Mouse (Mus musculus): Measurements from ENCODE around the gene Golga4. TPM values are rescaled to one million over a fixed set of nuclear protein-coding genes. Genes with fewer than 3 reads are reported as not detected.

Gene Golga4
- polyA plus RNA-seq, 1 experiment from 2014 or later = 41.5 TPM

- WGBS = 92% methylated on average over 18 of the region's 18 CpGs
- Histone ChIP-seq H3K9ac (ENCODE audit: low read depth, low read length) (no peak overlapping the region), H3K4me2 (ENCODE audit: low read length) (no peak overlapping the region), H3K27ac (ENCODE audit: low read length) (no peak overlapping the region), H3K27me3 (ENCODE audit: control insufficient read depth, insufficient read depth, low read depth, low read length) (no peaks in the 10 kb centered on the region), H3K4me3 (ENCODE audit: low read depth, low read length) (no peak overlapping the region), H3K9me3 (replicated peaks; ENCODE audit: control insufficient read depth, low read length, poor library complexity, severe bottlenecking) (no peaks in the 10 kb centered on the region), H3K36me3 (ENCODE audit: control insufficient read depth, insufficient read depth, low read length) (peaks cover 28% of the 10 kb centered on the region), H3K4me1 (ENCODE audit: control insufficient read depth, insufficient read depth, low read length) (no peaks in the 10 kb centered on the region)
- ATAC-seq = no peak
Observed at GRCm38 (mm10) chr9:118527056-118527455, 21.0 kb downstream of the Golga4 start.

GRCm38 (mm10) chr9:118529783-118530182 is 23.7 kb downstream of the Golga4 start:
- Histone ChIP-seq H3K4me2 (ENCODE audit: low read length) (no peak overlapping the region), H3K9ac (ENCODE audit: low read depth, low read length) (no peak overlapping the region), H3K27ac (ENCODE audit: low read length) (no peak overlapping the region), H3K36me3 (ENCODE audit: control insufficient read depth, insufficient read depth, low read length) (peaks cover 38% of the 10 kb centered on the region), H3K4me1 (ENCODE audit: control insufficient read depth, insufficient read depth, low read length) (no peaks in the 10 kb centered on the region), H3K27me3 (ENCODE audit: control insufficient read depth, insufficient read depth, low read depth, low read length) (no peaks in the 10 kb centered on the region), H3K9me3 (replicated peaks; ENCODE audit: control insufficient read depth, low read length, poor library complexity, severe bottlenecking) (no peaks in the 10 kb centered on the region), H3K4me3 (ENCODE audit: low read depth, low read length) (no peak overlapping the region)
- WGBS = 90% methylated on average over 3 of the region's 3 CpGs
- ATAC-seq = no peak

DNA sequence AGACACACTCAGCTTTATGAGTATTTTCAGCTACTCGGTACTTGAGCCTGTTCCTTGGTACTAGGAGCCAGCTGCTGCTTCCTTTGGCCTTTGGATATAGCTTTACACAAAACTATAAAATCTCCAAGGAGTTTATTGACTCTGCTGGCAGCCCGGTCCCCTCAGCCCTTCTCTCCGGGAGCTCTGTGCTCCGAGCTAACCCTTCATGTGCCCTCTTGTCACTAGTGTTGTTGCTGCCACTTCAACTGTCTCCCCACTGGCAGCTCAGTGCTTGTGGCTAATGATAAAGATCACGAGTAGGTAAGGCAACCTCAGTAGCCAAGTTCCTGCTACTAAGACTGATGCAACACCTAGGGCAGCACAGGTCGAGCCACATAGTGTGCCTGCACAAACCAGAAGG is 24.6 kb downstream of the Golga4 start:
- no peak overlapping the region for H3K27ac ChIP-seq (ENCODE audit: low read length)
- 93% methylated on average over 6 of the region's 6 CpGs for WGBS

GRCm38 (mm10) chr9:118532516-118533205 is 26.6 kb downstream of the Golga4 start:
- WGBS = 94% methylated on average over 7 of the region's 7 CpGs
- Histone ChIP-seq H3K4me2 (ENCODE audit: low read length) (no peak overlapping the region), H3K9me3 (replicated peaks; ENCODE audit: control insufficient read depth, low read length, poor library complexity, severe bottlenecking) (no peaks in the 10 kb centered on the region)

More for the DNA sequence above, 24.6 kb downstream of the Golga4 start:
- peaks cover 41% of the 10 kb centered on the region for H3K36me3 ChIP-seq (ENCODE audit: control insufficient read depth, insufficient read depth, low read length)
- H3K4me3 ChIP-seq (ENCODE audit: low read depth, low read length) = no peak overlapping the region
- H3K9me3 ChIP-seq (replicated peaks; ENCODE audit: control insufficient read depth, low read length, poor library complexity, severe bottlenecking) = no peaks in the 10 kb centered on the region
- H3K4me2 ChIP-seq (ENCODE audit: low read length) = no peak overlapping the region
- no peaks in the 10 kb centered on the region for H3K27me3 ChIP-seq (ENCODE audit: control insufficient read depth, insufficient read depth, low read depth, low read length)
- ATAC-seq = no peak
- H3K4me1 ChIP-seq (ENCODE audit: control insufficient read depth, insufficient read depth, low read length) = no peaks in the 10 kb centered on the region
- H3K9ac ChIP-seq (ENCODE audit: low read depth, low read length) = no peak overlapping the region

DNA sequence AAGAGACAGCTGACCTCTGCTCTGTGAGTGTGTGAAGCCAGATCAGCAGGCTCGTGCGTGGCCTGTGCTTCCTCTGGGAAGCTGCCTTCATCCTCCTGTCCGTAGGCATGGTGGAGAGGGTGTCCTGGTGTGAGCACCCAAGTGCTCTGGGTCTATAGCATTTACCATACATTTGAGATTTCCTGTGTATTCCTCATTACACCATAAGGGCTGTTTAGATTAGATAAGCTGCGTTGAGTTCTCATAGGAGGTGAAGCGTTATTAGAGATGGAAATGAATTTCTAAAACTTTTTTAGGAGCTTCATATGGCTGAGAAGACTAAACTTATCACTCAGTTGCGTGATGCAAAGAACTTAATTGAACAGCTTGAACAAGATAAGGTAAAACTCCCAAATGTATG is 30.9 kb downstream of the Golga4 start:
- Histone ChIP-seq H3K36me3 (ENCODE audit: control insufficient read depth, insufficient read depth, low read length) (peaks cover 36% of the 10 kb centered on the region), H3K4me3 (ENCODE audit: low read depth, low read length) (no peak overlapping the region), H3K4me1 (ENCODE audit: control insufficient read depth, insufficient read depth, low read length) (no peaks in the 10 kb centered on the region), H3K9ac (ENCODE audit: low read depth, low read length) (no peak overlapping the region), H3K27me3 (ENCODE audit: control insufficient read depth, insufficient read depth, low read depth, low read length) (no peaks in the 10 kb centered on the region), H3K9me3 (replicated peaks; ENCODE audit: control insufficient read depth, low read length, poor library complexity, severe bottlenecking) (no peaks in the 10 kb centered on the region), H3K4me2 (ENCODE audit: low read length) (no peak overlapping the region), H3K27ac (ENCODE audit: low read length) (no peak overlapping the region)
- no peak for ATAC-seq
- WGBS = 95% methylated on average over 6 of the region's 6 CpGs

More at GRCm38 (mm10) chr9:118532516-118533205, 26.6 kb downstream of the Golga4 start:
- H3K27ac ChIP-seq (ENCODE audit: low read length) = no peak overlapping the region
- no peaks in the 10 kb centered on the region for H3K27me3 ChIP-seq (ENCODE audit: control insufficient read depth, insufficient read depth, low read depth, low read length)
- no peak overlapping the region for H3K4me3 ChIP-seq (ENCODE audit: low read depth, low read length)
- peaks cover 40% of the 10 kb centered on the region for H3K36me3 ChIP-seq (ENCODE audit: control insufficient read depth, insufficient read depth, low read length)
- no peak for ATAC-seq
- no peaks in the 10 kb centered on the region for H3K4me1 ChIP-seq (ENCODE audit: control insufficient read depth, insufficient read depth, low read length)
- H3K9ac ChIP-seq (ENCODE audit: low read depth, low read length) = no peak overlapping the region

- Histone ChIP-seq H3K4me2 (ENCODE audit: low read length) (no peak overlapping the region), H3K27me3 (ENCODE audit: control insufficient read depth, insufficient read depth, low read depth, low read length) (no peaks in the 10 kb centered on the region), H3K4me1 (ENCODE audit: control insufficient read depth, insufficient read depth, low read length) (no peaks in the 10 kb centered on the region), H3K36me3 (ENCODE audit: control insufficient read depth, insufficient read depth, low read length) (peaks cover 33% of the 10 kb centered on the region), H3K9ac (ENCODE audit: low read depth, low read length) (no peak overlapping the region), H3K4me3 (ENCODE audit: low read depth, low read length) (no peak overlapping the region), H3K27ac (ENCODE audit: low read length) (no peak overlapping the region), H3K9me3 (replicated peaks; ENCODE audit: control insufficient read depth, low read length, poor library complexity, severe bottlenecking) (no peaks in the 10 kb centered on the region)
- ATAC-seq = no peak
- 85% methylated on average over 9 of the region's 9 CpGs for WGBS
Observed at GRCm38 (mm10) chr9:118537463-118538339, 31.6 kb downstream of the Golga4 start.

- no peak for ATAC-seq
- no peaks in the 10 kb centered on the region for H3K4me1 ChIP-seq (ENCODE audit: control insufficient read depth, insufficient read depth, low read length)
- H3K36me3 ChIP-seq (ENCODE audit: control insufficient read depth, insufficient read depth, low read length) = peaks cover 18% of the 10 kb centered on the region
- no peak overlapping the region for H3K4me2 ChIP-seq (ENCODE audit: low read length)
- H3K4me3 ChIP-seq (ENCODE audit: low read depth, low read length) = no peak overlapping the region
- no peak overlapping the region for H3K9ac ChIP-seq (ENCODE audit: low read depth, low read length)
- no peaks in the 10 kb centered on the region for H3K9me3 ChIP-seq (replicated peaks; ENCODE audit: control insufficient read depth, low read length, poor library complexity, severe bottlenecking)
- no peak overlapping the region for H3K27ac ChIP-seq (ENCODE audit: low read length)
- WGBS = 91% methylated on average over 8 of the region's 8 CpGs
- H3K27me3 ChIP-seq (ENCODE audit: control insufficient read depth, insufficient read depth, low read depth, low read length) = no peaks in the 10 kb centered on the region
Observed at GRCm38 (mm10) chr9:118541851-118542250, 35.8 kb downstream of the Golga4 start.

DNA sequence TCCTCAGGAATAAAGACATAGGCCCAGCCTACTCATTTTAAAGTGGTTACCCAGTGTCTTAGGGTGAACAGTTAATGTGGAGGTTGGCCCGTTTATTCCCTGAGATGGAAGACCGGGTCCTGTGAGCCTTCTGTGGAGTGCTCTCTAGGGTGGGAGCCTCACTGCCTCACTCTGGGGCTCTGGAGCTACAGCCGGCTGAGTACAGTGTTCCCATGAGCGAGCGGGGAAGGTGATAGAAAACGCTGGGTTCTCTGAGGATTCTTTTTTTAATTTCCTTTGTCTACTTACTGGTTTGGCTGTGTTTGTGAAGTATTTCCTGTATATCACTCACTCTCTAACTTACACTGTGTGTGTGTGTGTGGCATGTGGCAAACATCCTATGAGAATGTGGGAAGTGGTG is 39.1 kb downstream of the Golga4 start:
- H3K4me1 ChIP-seq (ENCODE audit: control insufficient read depth, insufficient read depth, low read length) = no peaks in the 10 kb centered on the region
- WGBS = 82% methylated on average over 6 of the region's 6 CpGs
- ATAC-seq = no peak
- no peak overlapping the region for H3K27ac ChIP-seq (ENCODE audit: low read length)
- H3K4me2 ChIP-seq (ENCODE audit: low read length) = no peak overlapping the region
- H3K27me3 ChIP-seq (ENCODE audit: control insufficient read depth, insufficient read depth, low read depth, low read length) = no peaks in the 10 kb centered on the region
- H3K9me3 ChIP-seq (replicated peaks; ENCODE audit: control insufficient read depth, low read length, poor library complexity, severe bottlenecking) = no peaks in the 10 kb centered on the region
- H3K9ac ChIP-seq (ENCODE audit: low read depth, low read length) = no peak overlapping the region
- H3K36me3 ChIP-seq (ENCODE audit: control insufficient read depth, insufficient read depth, low read length) = peaks cover 18% of the 10 kb centered on the region; the same call in 1 of the 2 replicates
- no peak overlapping the region for H3K4me3 ChIP-seq (ENCODE audit: low read depth, low read length)

DNA sequence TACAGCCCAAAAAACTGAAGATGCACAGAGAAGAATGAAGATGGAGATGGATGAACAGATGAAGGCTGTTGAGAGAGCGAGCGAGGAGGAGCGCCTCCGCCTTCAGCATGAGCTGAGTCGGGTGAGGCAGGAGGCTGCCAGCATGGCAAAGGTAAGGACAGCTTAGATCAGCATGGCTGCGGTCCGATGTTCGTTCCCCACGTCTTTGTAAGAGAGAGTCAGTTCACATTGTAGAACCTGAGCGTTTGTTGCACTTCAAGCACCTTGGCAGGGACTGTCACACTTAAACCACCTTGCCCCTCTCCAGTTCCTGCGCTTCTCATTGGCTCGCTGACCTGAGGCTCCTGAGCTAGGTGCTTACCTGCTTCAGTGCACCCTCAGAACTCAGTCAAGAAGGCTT is 42.6 kb downstream of the Golga4 start:
- Histone ChIP-seq H3K4me3 (ENCODE audit: low read depth, low read length) (no peak overlapping the region), H3K9me3 (replicated peaks; ENCODE audit: control insufficient read depth, low read length, poor library complexity, severe bottlenecking) (no peaks in the 10 kb centered on the region), H3K27ac (ENCODE audit: low read length) (no peak overlapping the region), H3K27me3 (ENCODE audit: control insufficient read depth, insufficient read depth, low read depth, low read length) (no peaks in the 10 kb centered on the region), H3K4me2 (ENCODE audit: low read length) (no peak overlapping the region), H3K4me1 (ENCODE audit: control insufficient read depth, insufficient read depth, low read length) (no peaks in the 10 kb centered on the region), H3K9ac (ENCODE audit: low read depth, low read length) (no peak overlapping the region), H3K36me3 (ENCODE audit: control insufficient read depth, insufficient read depth, low read length) (peaks cover 19% of the 10 kb centered on the region)
- ATAC-seq = no peak
- 98% methylated on average over 12 of the region's 12 CpGs for WGBS

Data from midbrain, embryonic 16.5 days (tissue).